In the genomic region with DNA sequence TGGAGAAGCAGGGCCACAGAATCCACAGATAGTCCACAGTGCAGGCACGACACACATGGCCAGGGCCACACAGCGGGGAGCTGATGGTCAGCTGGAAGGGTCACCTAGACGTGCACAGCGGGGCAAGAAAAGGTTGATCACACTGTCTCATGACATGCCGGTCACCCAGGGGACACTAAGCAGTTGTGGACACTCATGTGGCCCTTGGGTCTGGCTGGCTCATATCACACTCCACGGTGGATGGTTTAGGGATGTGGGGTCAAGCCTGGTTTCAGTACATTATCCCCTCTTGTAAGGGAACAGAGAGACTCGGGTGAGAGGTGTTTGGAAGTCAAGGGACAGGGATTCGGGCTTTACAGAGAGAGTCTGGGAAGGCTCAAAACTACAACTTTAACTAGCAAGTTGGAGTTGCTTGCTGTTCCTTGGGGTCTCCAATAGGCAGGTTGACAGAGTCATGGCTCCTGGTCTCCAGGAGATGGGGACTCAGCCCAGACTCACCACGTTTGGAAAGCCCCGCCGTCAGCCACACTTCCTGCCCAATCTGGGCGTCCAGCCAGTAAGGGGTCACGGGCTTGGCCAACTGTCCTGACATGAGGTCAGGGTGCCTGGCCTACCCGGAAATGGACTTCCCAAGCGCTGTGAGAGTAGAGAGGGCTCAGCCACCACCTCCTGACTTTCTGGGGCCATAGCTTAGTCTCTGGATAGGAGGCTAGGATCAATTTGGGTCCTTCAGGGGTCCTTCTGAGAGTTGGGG, we compare ENCODE assay signal across 9 mouse cellular contexts. TPM values are rescaled to one million over a fixed set of nuclear protein-coding genes. Genes with fewer than 3 reads are reported as not detected.
DNase-seq lines count a peak whose midpoint lies in the region; ATAC-seq lines count a peak whose summit lies in the region.
"Had no signal": no experiment of that assay in that cellular context is flagged by ENCODE, and none has a peak within 500 bp of the region (broad histone marks: within the 10 kb centered on the region; RNA-seq: fewer than 3 reads in every experiment).

No protein-coding gene starts in this region.

- H3K4me2 ChIP-seq in liver, embryonic 15.5 days, result no peak overlapping the region
- H3K4me2 ChIP-seq in midbrain, embryonic 13.5 days (replicated peaks), result no peak overlapping the region
- no peak overlapping the region for H3K4me2 ChIP-seq in forebrain, embryonic 16.5 days (ENCODE audit: low read length)

- peak; percentile 45; the same call in 1 of the 2 replicates for ATAC-seq in liver, embryonic 15.5 days (ENCODE audit: insufficient read depth)
- ATAC-seq in midbrain, embryonic 13.5 days, result no peak
- ATAC-seq in forebrain, embryonic 16.5 days, result no peak

- peaks cover 14% of the 10 kb centered on the region for H3K4me1 ChIP-seq in liver, embryonic 15.5 days (replicated peaks)
- H3K4me1 ChIP-seq in midbrain, embryonic 13.5 days (replicated peaks), result no peaks in the 10 kb centered on the region
- no peaks in the 10 kb centered on the region for H3K4me1 ChIP-seq in forebrain, embryonic 16.5 days (replicated peaks; ENCODE audit: control insufficient read depth, insufficient read depth, low read length)

- H3K27ac ChIP-seq in liver, embryonic 15.5 days (replicated peaks), result no peak overlapping the region
- H3K27ac ChIP-seq in midbrain, embryonic 13.5 days, result no peak overlapping the region
- H3K27ac ChIP-seq in forebrain, embryonic 16.5 days (ENCODE audit: low read length), result no peak overlapping the region

- 51% methylated on average over 15 of the region's 15 CpGs for WGBS in liver, embryonic 15.5 days (ENCODE audit: insufficient replicate concordance)
- 85% methylated on average over 15 of the region's 15 CpGs for WGBS in midbrain, embryonic 13.5 days
- 88% methylated on average over 15 of the region's 15 CpGs for WGBS in forebrain, embryonic 16.5 days

- DNase-seq in 416B (ENCODE audit: low read depth) (peak; percentile 83), NIH3T3 (ENCODE audit: low read depth) (peak; percentile 42)
- DNase-seq in heart, adult 8-10 months (ENCODE audit: low spot score), result peak; percentile 87
- DNase-seq in testis, postnatal 10 days (ENCODE audit: low spot score), result peak; percentile 80
- no peak for DNase-seq in thymus, postnatal 25 days

- no peaks in the 10 kb centered on the region for H3K9me3 ChIP-seq in liver, embryonic 15.5 days (replicated peaks)
- H3K9me3 ChIP-seq in midbrain, embryonic 13.5 days, result no peaks in the 10 kb centered on the region
- no peaks in the 10 kb centered on the region for H3K9me3 ChIP-seq in forebrain, embryonic 16.5 days (ENCODE audit: control insufficient read depth, low read length)

- no peaks in the 10 kb centered on the region for H3K27me3 ChIP-seq in liver, embryonic 15.5 days
- H3K27me3 ChIP-seq in midbrain, embryonic 13.5 days, result no peaks in the 10 kb centered on the region
- no peaks in the 10 kb centered on the region for H3K27me3 ChIP-seq in forebrain, embryonic 16.5 days (replicated peaks; ENCODE audit: control insufficient read depth, insufficient read depth, low read length)

- no peak overlapping the region for H3K4me3 ChIP-seq in liver, embryonic 15.5 days (replicated peaks)
- H3K4me3 ChIP-seq in midbrain, embryonic 13.5 days (replicated peaks), result no peak overlapping the region
- H3K4me3 ChIP-seq in forebrain, embryonic 16.5 days (replicated peaks; ENCODE audit: low read length), result no peak overlapping the region
- H3K4me3 ChIP-seq: myocyte had no signal

- no peak overlapping the region for H3K9ac ChIP-seq in liver, embryonic 15.5 days
- H3K9ac ChIP-seq in midbrain, embryonic 13.5 days (replicated peaks), result no peak overlapping the region
- no peak overlapping the region for H3K9ac ChIP-seq in forebrain, embryonic 16.5 days (replicated peaks; ENCODE audit: low read depth, low read length)

- no peaks in the 10 kb centered on the region for H3K36me3 ChIP-seq in liver, embryonic 15.5 days (replicated peaks)
- peaks cover 31% of the 10 kb centered on the region for H3K36me3 ChIP-seq in midbrain, embryonic 13.5 days
- peaks cover 5% of the 10 kb centered on the region; the same call in 1 of the 2 replicates for H3K36me3 ChIP-seq in forebrain, embryonic 16.5 days (ENCODE audit: control insufficient read depth, insufficient read depth)

RNA-seq across cellular contexts. Expression of gene Pdgfa, which starts 20.4 kb away (rescaled TPM):
- total RNA-seq in heart, adult 8-10 months (2022), result 10 to 100 TPM; 18.3 to 23.9 (median 20.6) TPM
- polyA plus RNA-seq in liver, embryonic 15.5 days (2015; fragmentation: Nextera tagmentation; extraction: Ambion mirVana), result 1.6 and 3.0 TPM in 2 replicates
- 7.5 and 8.3 TPM in 2 replicates for polyA plus RNA-seq in midbrain, embryonic 13.5 days (2015; fragmentation: Nextera tagmentation; extraction: Ambion mirVana)
- 15.5 and 19.1 TPM in 2 replicates for polyA plus RNA-seq in forebrain, embryonic 16.5 days (2015; fragmentation: Nextera tagmentation; extraction: Ambion mirVana)
